Mouse (Mus musculus): Measurements from ENCODE around the gene Slc12a3. TPM values are rescaled to one million over a fixed set of nuclear protein-coding genes. Genes with fewer than 3 reads are reported as not detected.

The Slc12a3 gene
- polyA plus RNA-seq, 1 experiment from 2014 or later: 0.14 TPM

GRCm38 (mm10) chr8:94304412-94304811 lies 24.6 kb upstream of the Slc12a3 start:
- Histone ChIP-seq H3K27me3 (no peaks in the 10 kb centered on the region), H3K9me3 (no peaks in the 10 kb centered on the region), H3K4me1 (no peaks in the 10 kb centered on the region), H3K4me2 (no peak overlapping the region), H3K9ac (no peak overlapping the region), H3K27ac (no peak overlapping the region), H3K4me3 (no peak overlapping the region), H3K36me3 (peaks cover 74% of the 10 kb centered on the region)
- WGBS: 91% methylated on average over 2 of the region's 2 CpGs
- no peak for ATAC-seq (ENCODE audit: insufficient number of reproducible peaks, insufficient read depth, low FRiP score, low TSS enrichment, low read depth)

DNA sequence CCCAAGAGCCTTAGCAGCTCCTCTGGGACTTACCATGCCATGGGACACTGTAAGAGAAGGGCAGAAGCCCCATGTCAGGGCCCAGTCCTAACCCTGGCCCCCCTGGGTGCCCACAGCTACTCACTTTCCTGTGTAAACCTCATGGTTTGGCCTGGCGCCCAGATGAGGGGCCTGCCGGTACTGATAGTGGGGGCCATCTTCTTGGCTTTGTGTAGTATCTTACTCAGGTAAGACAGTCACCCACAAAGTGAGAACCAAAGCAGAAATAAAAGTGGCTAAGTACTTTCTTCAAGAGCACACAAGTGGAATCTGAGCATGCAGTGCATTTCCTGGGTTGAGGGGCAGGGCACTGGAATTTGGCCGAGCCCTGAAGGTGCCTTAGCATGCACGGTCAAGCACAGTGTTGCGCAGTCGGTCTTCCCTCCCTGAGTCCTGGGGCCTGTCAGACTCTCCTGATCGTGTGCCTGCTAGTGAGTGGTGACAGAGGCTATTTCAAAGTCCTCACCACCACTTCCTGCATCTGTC lies 21.9 kb upstream of the Slc12a3 start:
- Histone ChIP-seq H3K4me3 (no peak overlapping the region), H3K36me3 (peaks cover 82% of the 10 kb centered on the region), H3K9ac (no peak overlapping the region), H3K4me1 (no peaks in the 10 kb centered on the region), H3K27me3 (no peaks in the 10 kb centered on the region), H3K9me3 (no peaks in the 10 kb centered on the region), H3K4me2 (no peak overlapping the region), H3K27ac (no peak overlapping the region)
- no peak for ATAC-seq (ENCODE audit: insufficient number of reproducible peaks, insufficient read depth, low FRiP score, low TSS enrichment, low read depth)
- 78% methylated on average over 7 of the region's 7 CpGs for WGBS

- Histone ChIP-seq H3K27me3 (no peaks in the 10 kb centered on the region), H3K4me1 (no peaks in the 10 kb centered on the region), H3K27ac (no peak overlapping the region), H3K9ac (no peak overlapping the region), H3K36me3 (peaks cover 86% of the 10 kb centered on the region), H3K4me3 (no peak overlapping the region), H3K4me2 (no peak overlapping the region), H3K9me3 (no peaks in the 10 kb centered on the region)
- WGBS: 87% methylated on average over 9 of the region's 9 CpGs
- no peak for ATAC-seq (ENCODE audit: insufficient number of reproducible peaks, insufficient read depth, low FRiP score, low TSS enrichment, low read depth)
These were observed 21.3 kb upstream of the Slc12a3 start for GRCm38 (mm10) chr8:94307652-94308051.

DNA sequence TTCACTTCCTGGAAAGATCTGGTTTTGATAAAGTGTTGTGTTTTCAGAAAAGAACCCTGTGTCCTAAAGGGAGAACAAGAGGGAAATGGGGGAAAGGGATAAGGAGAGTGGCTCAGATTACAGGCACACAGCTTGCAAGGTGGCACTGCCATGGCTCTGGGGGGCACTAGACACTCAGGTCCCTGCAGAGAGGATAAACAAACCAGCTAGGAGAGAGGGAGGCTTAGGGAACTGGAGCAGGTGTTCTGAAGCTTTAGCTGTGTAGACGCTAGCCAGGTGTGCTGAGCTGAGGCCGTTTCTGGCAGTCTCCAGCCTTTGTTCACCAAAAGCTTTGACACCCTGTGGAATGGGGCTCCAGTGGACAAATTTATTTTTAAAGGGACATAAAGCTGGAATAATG lies 14.9 kb upstream of the Slc12a3 start:
- no peaks in the 10 kb centered on the region for H3K27me3 ChIP-seq
- no peak overlapping the region for H3K9ac ChIP-seq
- no peak overlapping the region for H3K4me3 ChIP-seq
- H3K4me1 ChIP-seq: no peaks in the 10 kb centered on the region
- H3K4me2 ChIP-seq: no peak overlapping the region
- no peak for ATAC-seq (ENCODE audit: insufficient number of reproducible peaks, insufficient read depth, low FRiP score, low TSS enrichment, low read depth)
- no peak overlapping the region for H3K27ac ChIP-seq
- WGBS: 75% methylated on average over 2 of the region's 2 CpGs
- peaks cover 40% of the 10 kb centered on the region for H3K36me3 ChIP-seq
- H3K9me3 ChIP-seq: no peaks in the 10 kb centered on the region

GRCm38 (mm10) chr8:94317249-94317648 lies 11.8 kb upstream of the Slc12a3 start:
- Histone ChIP-seq H3K27ac (no peak overlapping the region), H3K9me3 (no peaks in the 10 kb centered on the region), H3K4me1 (peaks cover 4% of the 10 kb centered on the region; the same call in 1 of the 2 replicates), H3K36me3 (peaks cover 20% of the 10 kb centered on the region), H3K27me3 (no peaks in the 10 kb centered on the region), H3K9ac (no peak overlapping the region), H3K4me2 (no peak overlapping the region), H3K4me3 (no peak overlapping the region)
- 90% methylated on average over 2 of the region's 2 CpGs for WGBS
- no peak for ATAC-seq (ENCODE audit: insufficient number of reproducible peaks, insufficient read depth, low FRiP score, low TSS enrichment, low read depth)

GRCm38 (mm10) chr8:94317691-94318090 lies 11.3 kb upstream of the Slc12a3 start:
- Histone ChIP-seq H3K9me3 (no peaks in the 10 kb centered on the region), H3K27me3 (no peaks in the 10 kb centered on the region), H3K4me2 (no peak overlapping the region), H3K27ac (no peak overlapping the region), H3K4me1 (peaks cover 6% of the 10 kb centered on the region; the same call in 1 of the 2 replicates), H3K9ac (no peak overlapping the region), H3K36me3 (peaks cover 15% of the 10 kb centered on the region), H3K4me3 (no peak overlapping the region)
- ATAC-seq (ENCODE audit: insufficient number of reproducible peaks, insufficient read depth, low FRiP score, low TSS enrichment, low read depth): no peak
- WGBS: 97% methylated on average over 2 of the region's 2 CpGs

GRCm38 (mm10) chr8:94320036-94320435 lies 9.0 kb upstream of the Slc12a3 start:
- 88% methylated on average over 2 of the region's 2 CpGs for WGBS
- H3K4me2 ChIP-seq: no peak overlapping the region

GRCm38 (mm10) chr8:94322083-94322482 lies 6.9 kb upstream of the Slc12a3 start:
- Histone ChIP-seq H3K4me3 (no peak overlapping the region), H3K36me3 (0 out of 2 replicates have a peak, but pooled peaks cover 4% of the 10 kb centered on the region), H3K9ac (no peak overlapping the region), H3K4me1 (peaks cover 10% of the 10 kb centered on the region; the same call in 1 of the 2 replicates), H3K27me3 (no peaks in the 10 kb centered on the region), H3K9me3 (no peaks in the 10 kb centered on the region), H3K27ac (peak overlapping the region; percentile 40; the same call in 1 of the 2 replicates), H3K4me2 (no peak overlapping the region)
- no peak; the same call in 1 of the 2 replicates for ATAC-seq (ENCODE audit: insufficient number of reproducible peaks, insufficient read depth, low FRiP score, low TSS enrichment, low read depth)
- 41% methylated on average over 4 of the region's 4 CpGs for WGBS

More at GRCm38 (mm10) chr8:94320036-94320435, 9.0 kb upstream of the Slc12a3 start:
- H3K4me3 ChIP-seq: no peak overlapping the region
- H3K9me3 ChIP-seq: no peaks in the 10 kb centered on the region
- no peak overlapping the region for H3K27ac ChIP-seq
- ATAC-seq (ENCODE audit: insufficient number of reproducible peaks, insufficient read depth, low FRiP score, low TSS enrichment, low read depth): no peak
- H3K36me3 ChIP-seq: peaks cover 7% of the 10 kb centered on the region
- H3K4me1 ChIP-seq: peaks cover 6% of the 10 kb centered on the region; the same call in 1 of the 2 replicates
- no peak overlapping the region for H3K9ac ChIP-seq
- H3K27me3 ChIP-seq: no peaks in the 10 kb centered on the region

GRCm38 (mm10) chr8:94323041-94323440 lies 6.0 kb upstream of the Slc12a3 start:
- ATAC-seq (ENCODE audit: insufficient number of reproducible peaks, insufficient read depth, low FRiP score, low TSS enrichment, low read depth): no peak
- 0 out of 2 replicates have a peak, but pooled peaks cover 4% of the 10 kb centered on the region for H3K36me3 ChIP-seq
- H3K4me3 ChIP-seq: no peak overlapping the region
- no peak overlapping the region for H3K27ac ChIP-seq
- 74% methylated on average over 6 of the region's 6 CpGs for WGBS
- peaks cover 10% of the 10 kb centered on the region; the same call in 1 of the 2 replicates for H3K4me1 ChIP-seq
- no peak overlapping the region for H3K9ac ChIP-seq
- no peak overlapping the region for H3K4me2 ChIP-seq
- no peaks in the 10 kb centered on the region for H3K27me3 ChIP-seq
- no peaks in the 10 kb centered on the region for H3K9me3 ChIP-seq

GRCm38 (mm10) chr8:94324071-94324470 lies 4.9 kb upstream of the Slc12a3 start:
- WGBS: 55% methylated on average over 12 of the region's 12 CpGs
- H3K36me3 ChIP-seq: 0 out of 2 replicates have a peak, but pooled peaks cover 4% of the 10 kb centered on the region
- H3K27me3 ChIP-seq: no peaks in the 10 kb centered on the region
- no peaks in the 10 kb centered on the region for H3K9me3 ChIP-seq
- H3K27ac ChIP-seq: no peak overlapping the region
- peaks cover 10% of the 10 kb centered on the region; the same call in 1 of the 2 replicates for H3K4me1 ChIP-seq
- no peak overlapping the region for H3K4me3 ChIP-seq
- no peak overlapping the region for H3K9ac ChIP-seq
- no peak for ATAC-seq (ENCODE audit: insufficient number of reproducible peaks, insufficient read depth, low FRiP score, low TSS enrichment, low read depth)
- no peak overlapping the region for H3K4me2 ChIP-seq

DNA sequence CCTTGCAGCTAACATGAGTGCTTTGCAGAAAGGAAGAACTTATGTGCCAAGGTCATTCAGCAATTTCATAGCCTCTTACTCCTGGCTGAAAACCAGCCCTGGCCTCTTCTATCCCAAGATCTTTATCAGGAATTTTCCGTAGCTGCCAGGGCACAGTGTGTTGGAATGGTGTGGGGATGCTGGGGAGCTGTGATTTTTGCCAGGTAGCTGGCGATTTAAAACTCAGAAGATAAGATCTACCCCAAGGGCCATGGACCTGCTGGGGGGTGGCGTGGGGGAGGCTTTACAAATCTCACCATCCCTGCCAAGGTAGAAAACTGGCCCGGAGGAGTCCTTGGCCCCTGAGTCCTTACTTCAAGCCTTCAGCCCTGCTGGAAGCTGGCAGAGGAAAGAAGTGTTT lies 3.0 kb upstream of the Slc12a3 start:
- WGBS: 77% methylated on average over 4 of the region's 4 CpGs
- no peak overlapping the region for H3K9ac ChIP-seq
- H3K9me3 ChIP-seq: no peaks in the 10 kb centered on the region
- no peaks in the 10 kb centered on the region; the same call in 1 of the 2 replicates for H3K27me3 ChIP-seq
- H3K27ac ChIP-seq: no peak overlapping the region
- no peaks in the 10 kb centered on the region for H3K36me3 ChIP-seq
- H3K4me3 ChIP-seq: no peak overlapping the region
- peaks cover 10% of the 10 kb centered on the region; the same call in 1 of the 2 replicates for H3K4me1 ChIP-seq
- no peak overlapping the region for H3K4me2 ChIP-seq
- no peak for ATAC-seq (ENCODE audit: insufficient number of reproducible peaks, insufficient read depth, low FRiP score, low TSS enrichment, low read depth)

- Histone ChIP-seq H3K27me3 (no peaks in the 10 kb centered on the region; the same call in 1 of the 2 replicates), H3K36me3 (no peaks in the 10 kb centered on the region), H3K4me3 (no peak overlapping the region), H3K9ac (no peak overlapping the region), H3K27ac (no peak overlapping the region), H3K4me1 (peaks cover 3% of the 10 kb centered on the region; the same call in 1 of the 2 replicates), H3K4me2 (no peak overlapping the region), H3K9me3 (no peaks in the 10 kb centered on the region)
- 33% methylated on average over 4 of the region's 4 CpGs for WGBS
- ATAC-seq (ENCODE audit: insufficient number of reproducible peaks, insufficient read depth, low FRiP score, low TSS enrichment, low read depth): 0 out of 2 replicates have a peak, but pooled peaks have one; percentile 13
These were observed 1.7 kb downstream of the Slc12a3 start for GRCm38 (mm10) chr8:94330733-94331132.
